Mouse (Mus musculus) heart, adult 2 months (tissue): ENCODE data around the gene St6galnac5.

ENCODE experiments used
- CTCF ChIP-seq: fragments of 200-600 bp; IDR thresholded peaks from 2 replicates; pipeline ENCODE4 v1.8.1; 2022; ENCODE audit warnings: antibody characterized with exemption, mild to moderate bottlenecking, moderate library complexity
- POLR2A ChIP-seq: fragments of 200-500 bp; IDR thresholded peaks from 2 replicates; pipeline ENCODE4 v1.6.1; 2011; ENCODE audit warnings: mild to moderate bottlenecking, low read depth, low read length, control low read depth; ENCODE audit not compliant: insufficient read depth

GRCm38 (mm10) chr3:152931354-152931753, 50.7 kb downstream of the St6galnac5 start:
- TF ChIP-seq CTCF (no peak), POLR2A (no peak)
